Mouse (Mus musculus) kidney, embryonic 15.5 days (tissue): ENCODE measurements around the gene Ccdc14. TPM values are rescaled to one million over a fixed set of nuclear protein-coding genes. Genes with fewer than 3 reads are reported as not detected.
A peak's percentile ranks its signal among the peaks of the same experiment; 100 is the strongest.
"Not testable (repeated sequence)": the region's sequence is repeated elsewhere in the genome, so short reads cannot be mapped to it uniquely, and the experiment has no call there.

Source experiments
- ATAC-seq: fragments of 200-750 bp; cut with Nextera tagmentation; replicated peaks from 2 replicates; pipeline ENCODE4 v1.8.0; 2017; ENCODE audit warnings: moderate TSS enrichment; ENCODE audit not compliant: low FRiP score
- H3K27ac ChIP-seq: fragments of 300-500 bp; sonication (generic); 2 replicates; pipeline ENCODE4 v1.5.1; 2015; ENCODE audit warnings: mild to moderate bottlenecking, inconsistent platforms
- H3K27me3 ChIP-seq: fragments of 300-500 bp; sonication (generic); 2 replicates; pipeline ENCODE4 v1.6.1; 2015; ENCODE audit warnings: inconsistent platforms
- H3K36me3 ChIP-seq: fragments of 300-500 bp; sonication (generic); 2 replicates; pipeline ENCODE4 v1.6.1; 2015; ENCODE audit warnings: inconsistent platforms
- H3K4me1 ChIP-seq: fragments of 300-500 bp; sonication (generic); 2 replicates; pipeline ENCODE4 v1.6.1; 2015; ENCODE audit warnings: inconsistent platforms
- H3K4me2 ChIP-seq: fragments of 300-500 bp; sonication (generic); 2 replicates; pipeline ENCODE4 v1.6.1; 2015; ENCODE audit warnings: moderate library complexity, mild to moderate bottlenecking, inconsistent platforms
- H3K4me3 ChIP-seq: fragments of 300-500 bp; sonication (generic); replicated peaks from 2 replicates; pipeline ENCODE4 v1.5.1; 2015; ENCODE audit warnings: mild to moderate bottlenecking, inconsistent platforms
- H3K9ac ChIP-seq: fragments of 300-500 bp; sonication (generic); 2 replicates; pipeline ENCODE4 v1.6.1; 2015; ENCODE audit warnings: mild to moderate bottlenecking, inconsistent platforms
- H3K9me3 ChIP-seq: fragments of 300-500 bp; sonication (generic); replicated peaks from 2 replicates; pipeline ENCODE4 v1.6.1; 2016; ENCODE audit warnings: inconsistent platforms
- WGBS: fragments of 180-500 bp; shearing (Covaris S2); methylation state at CpG from one replicate; pipeline ENCODE4 v1.1.7; 2015; ENCODE audit warnings: mixed read lengths; 5-methylcytosine and 5-hydroxymethylcytosine counted together
- polyA plus RNA-seq: library from polyadenylated mRNA; unstranded; fragments of >200 nt; fragmentation: Nextera tagmentation; extraction: Ambion mirVana; gene quantifications from 2 replicates; pipeline ENCODE4 v1.2.1, GENCODE M21; 2015

Gene Ccdc14
- 7.0 and 7.6 TPM in 2 replicates for polyA plus RNA-seq

- H3K36me3 ChIP-seq: no peaks in the 10 kb centered on the region
- H3K4me1 ChIP-seq: peaks cover 7% of the 10 kb centered on the region
- peak; percentile 95 for ATAC-seq
- peak within 1 kb of the TSS; percentile 86 for H3K4me2 ChIP-seq
- H3K9ac ChIP-seq: peak within 1 kb of the TSS; percentile 69
- under 1% methylated on average over 53 of the region's 53 CpGs for WGBS
- peak within 1 kb of the TSS; percentile 89 for H3K27ac ChIP-seq
- no peaks in the 10 kb centered on the region for H3K9me3 ChIP-seq
- no peaks in the 10 kb centered on the region for H3K27me3 ChIP-seq
- peak within 1 kb of the TSS; percentile 71 for H3K4me3 ChIP-seq
Observed at GRCm38 (mm10) chr16:34690334-34691144, at the start of gene Ccdc14. TSS of gene Ccdc14 (plus strand) at chr16:34690616.

GRCm38 (mm10) chr16:34643511-34644259, 46.7 kb upstream of the Ccdc14 start:
- no peaks in the 10 kb centered on the region; the same call in 1 of the 2 replicates for H3K4me1 ChIP-seq
- ATAC-seq: no peak

GRCm38 (mm10) chr16:34649621-34650020, 40.8 kb upstream of the Ccdc14 start, which contains the start of gene Ropn1:
TSS of gene Ropn1 (plus strand) at chr16:34649921.
- H3K4me3 ChIP-seq: no peak within 1 kb of the TSS
- H3K27me3 ChIP-seq: no peaks in the 10 kb centered on the region
- H3K27ac ChIP-seq: no peak within 1 kb of the TSS
- ATAC-seq: no peak
- no peak within 1 kb of the TSS for H3K4me2 ChIP-seq
- H3K36me3 ChIP-seq: no peaks in the 10 kb centered on the region
- no peaks in the 10 kb centered on the region for H3K9me3 ChIP-seq
- 0 out of 2 replicates have a peak, but pooled peaks cover 5% of the 10 kb centered on the region for H3K4me1 ChIP-seq
- no peak within 1 kb of the TSS for H3K9ac ChIP-seq
- 63% methylated on average over 7 of the region's 7 CpGs for WGBS

More at GRCm38 (mm10) chr16:34643511-34644259, 46.7 kb upstream of the Ccdc14 start:
- Histone ChIP-seq H3K36me3 (no peaks in the 10 kb centered on the region), H3K27ac (no peak overlapping the region), H3K4me2 (no peak overlapping the region), H3K4me3 (no peak overlapping the region), H3K9ac (no peak overlapping the region), H3K9me3 (no peaks in the 10 kb centered on the region), H3K27me3 (no peaks in the 10 kb centered on the region)
- 40% methylated on average over 8 of the region's 8 CpGs for WGBS

- Histone ChIP-seq H3K4me2 (no peak overlapping the region), H3K4me3 (no peak overlapping the region), H3K4me1 (peaks cover 8% of the 10 kb centered on the region; the same call in 1 of the 2 replicates), H3K27ac (no peak overlapping the region), H3K9ac (no peak overlapping the region), H3K36me3 (no peaks in the 10 kb centered on the region), H3K9me3 (no peaks in the 10 kb centered on the region), H3K27me3 (peaks cover 4% of the 10 kb centered on the region; the same call in 1 of the 2 replicates)
- no peak for ATAC-seq
- WGBS: 94% methylated on average over 5 of the region's 5 CpGs
Observed at GRCm38 (mm10) chr16:34653023-34653422, 37.4 kb upstream of the Ccdc14 start.

- not testable (repeated sequence) for H3K27ac ChIP-seq, ATAC-seq, H3K4me1 ChIP-seq, H3K27me3 ChIP-seq, H3K36me3 ChIP-seq, H3K9me3 ChIP-seq, H3K9ac ChIP-seq
- 3% methylated on average over 16 of the region's 16 CpGs for WGBS
- Histone ChIP-seq H3K4me2 (peak overlapping the region; percentile 68), H3K4me3 (peak overlapping the region; percentile 43)
Observed at GRCm38 (mm10) chr16:34657566-34657965, 32.9 kb upstream of the Ccdc14 start.

GRCm38 (mm10) chr16:34657983-34658382, 32.4 kb upstream of the Ccdc14 start:
- H3K9ac ChIP-seq: no peak overlapping the region
- no peaks in the 10 kb centered on the region for H3K9me3 ChIP-seq
- H3K27me3 ChIP-seq: peaks cover 8% of the 10 kb centered on the region; the same call in 1 of the 2 replicates
- no peaks in the 10 kb centered on the region for H3K36me3 ChIP-seq
- H3K27ac ChIP-seq: no peak overlapping the region
- peak overlapping the region; percentile 43 for H3K4me3 ChIP-seq
- peak overlapping the region; percentile 68 for H3K4me2 ChIP-seq
- 21% methylated on average over 5 of the region's 5 CpGs for WGBS
- H3K4me1 ChIP-seq: peaks cover 7% of the 10 kb centered on the region; the same call in 1 of the 2 replicates
- no peak for ATAC-seq

GRCm38 (mm10) chr16:34658388-34658787, 32.0 kb upstream of the Ccdc14 start:
- H3K9ac ChIP-seq: no peak overlapping the region
- no peaks in the 10 kb centered on the region for H3K9me3 ChIP-seq
- no peak overlapping the region for H3K27ac ChIP-seq
- H3K27me3 ChIP-seq: peaks cover 8% of the 10 kb centered on the region; the same call in 1 of the 2 replicates
- peaks cover 7% of the 10 kb centered on the region; the same call in 1 of the 2 replicates for H3K4me1 ChIP-seq
- 37% methylated on average over 11 of the region's 11 CpGs for WGBS
- H3K4me3 ChIP-seq: peak overlapping the region; percentile 43
- no peaks in the 10 kb centered on the region for H3K36me3 ChIP-seq
- ATAC-seq: no peak
- peak overlapping the region; percentile 68 for H3K4me2 ChIP-seq

- WGBS: 86% methylated on average over 3 of the region's 3 CpGs
- H3K4me2 ChIP-seq: no peak overlapping the region
- H3K36me3 ChIP-seq: no peaks in the 10 kb centered on the region
- H3K4me1 ChIP-seq: peaks cover 4% of the 10 kb centered on the region
- no peak overlapping the region for H3K9ac ChIP-seq
- no peak for ATAC-seq
- peaks cover 35% of the 10 kb centered on the region for H3K27me3 ChIP-seq
- no peak overlapping the region for H3K27ac ChIP-seq
- H3K9me3 ChIP-seq: no peaks in the 10 kb centered on the region
- H3K4me3 ChIP-seq: no peak overlapping the region
Observed at GRCm38 (mm10) chr16:34664553-34664952, 25.9 kb upstream of the Ccdc14 start.

- Histone ChIP-seq H3K36me3 (no peaks in the 10 kb centered on the region), H3K4me2 (peak overlapping the region; percentile 48), H3K27me3 (peaks cover 30% of the 10 kb centered on the region), H3K4me3 (peak overlapping the region; percentile 17; the same call in 1 of the 2 replicates), H3K9ac (no peak overlapping the region), H3K27ac (no peak overlapping the region), H3K4me1 (peaks cover 4% of the 10 kb centered on the region), H3K9me3 (no peaks in the 10 kb centered on the region)
- 9% methylated on average over 20 of the region's 20 CpGs for WGBS
- ATAC-seq: peak; percentile 85
Observed at GRCm38 (mm10) chr16:34667031-34667726, 23.2 kb upstream of the Ccdc14 start.

- no peak for ATAC-seq
- no peak overlapping the region for H3K4me3 ChIP-seq
- 78% methylated on average over 9 of the region's 9 CpGs for WGBS
Observed at GRCm38 (mm10) chr16:34668341-34668740, 22.1 kb upstream of the Ccdc14 start.

GRCm38 (mm10) chr16:34671966-34672365, 18.4 kb upstream of the Ccdc14 start:
- H3K9me3 ChIP-seq: no peaks in the 10 kb centered on the region
- H3K4me2 ChIP-seq: no peak overlapping the region
- no peaks in the 10 kb centered on the region for H3K36me3 ChIP-seq
- WGBS: 81% methylated on average over 7 of the region's 7 CpGs
- no peak overlapping the region for H3K27ac ChIP-seq
- peaks cover 16% of the 10 kb centered on the region; the same call in 1 of the 2 replicates for H3K27me3 ChIP-seq
- no peak overlapping the region for H3K4me3 ChIP-seq
- H3K9ac ChIP-seq: no peak overlapping the region
- peaks cover 4% of the 10 kb centered on the region for H3K4me1 ChIP-seq
- ATAC-seq: no peak

More at GRCm38 (mm10) chr16:34668341-34668740, 22.1 kb upstream of the Ccdc14 start:
- peaks cover 30% of the 10 kb centered on the region for H3K27me3 ChIP-seq
- no peaks in the 10 kb centered on the region for H3K36me3 ChIP-seq
- no peak overlapping the region for H3K4me2 ChIP-seq
- no peak overlapping the region for H3K27ac ChIP-seq
- no peak overlapping the region for H3K9ac ChIP-seq
- no peaks in the 10 kb centered on the region for H3K9me3 ChIP-seq
- H3K4me1 ChIP-seq: peaks cover 4% of the 10 kb centered on the region
